Mouse (Mus musculus) liver, postnatal 0 days (tissue): ENCODE measurements around the gene Fbxo34. TPM values are rescaled to one million over a fixed set of nuclear protein-coding genes. Genes with fewer than 3 reads are reported as not detected.
"Not testable (repeated sequence)": the region's sequence is repeated elsewhere in the genome, so short reads cannot be mapped to it uniquely, and the experiment has no call there.

Source experiments
- ATAC-seq: fragments of 200-750 bp; cut with Nextera tagmentation; 2 replicates; pipeline ENCODE4 v1.8.0; 2017; ENCODE audit warnings: mild to moderate bottlenecking, moderate library complexity
- DNase-seq: peaks from one replicate; pipeline ENCODE4 v3.0.0-alpha.2; 2016
- H3K27ac ChIP-seq: fragments of 300-500 bp; sonication (generic); 2 replicates; pipeline ENCODE4 v1.5.1; 2014; ENCODE audit warnings: antibody characterized with exemption, moderate library complexity, mild to moderate bottlenecking, low read depth
- H3K27me3 ChIP-seq: fragments of 300-500 bp; sonication (generic); 2 replicates; pipeline ENCODE4 v1.6.1; 2014; ENCODE audit warnings: low read length, control low read depth, mixed read lengths; ENCODE audit not compliant: insufficient read depth
- H3K36me3 ChIP-seq: fragments of 300-500 bp; sonication (generic); replicated peaks from 2 replicates; pipeline ENCODE4 v1.6.1; 2014; ENCODE audit warnings: mild to moderate bottlenecking, control low read depth, low read length, moderate library complexity, mixed read lengths; ENCODE audit not compliant: insufficient read depth
- H3K4me1 ChIP-seq: fragments of 300-500 bp; sonication (generic); 2 replicates; pipeline ENCODE4 v1.6.1; 2014; ENCODE audit warnings: antibody characterized with exemption, mild to moderate bottlenecking, control low read depth; ENCODE audit not compliant: insufficient read depth
- H3K4me2 ChIP-seq: fragments of 300-500 bp; sonication (generic); 2 replicates; pipeline ENCODE4 v1.6.1; 2014; ENCODE audit warnings: low read depth, mild to moderate bottlenecking, low read length, moderate library complexity, mixed read lengths
- H3K4me3 ChIP-seq: fragments of 300-500 bp; sonication (generic); 2 replicates; pipeline ENCODE4 v1.5.1; 2014; ENCODE audit warnings: low read depth, low read length
- H3K9ac ChIP-seq: fragments of 300-500 bp; sonication (generic); replicated peaks from 2 replicates; pipeline ENCODE4 v1.6.1; 2014; ENCODE audit warnings: mild to moderate bottlenecking, moderate library complexity
- H3K9me3 ChIP-seq: fragments of 300-500 bp; sonication (generic); 2 replicates; pipeline ENCODE4 v1.6.1; 2016; ENCODE audit warnings: mild to moderate bottlenecking, control low read depth, low read length, mixed read lengths
- CTCF ChIP-seq: sonication (generic); IDR thresholded peaks from 2 replicates; pipeline ENCODE4 v1.5.1; 2016; ENCODE audit warnings: antibody characterized with exemption, low read depth
- EP300 ChIP-seq: IDR thresholded peaks from 2 replicates; pipeline ENCODE4 v1.6.1; 2016; ENCODE audit warnings: antibody characterized with exemption, low read depth, mild to moderate bottlenecking
- WGBS: fragments of 180-500 bp; shearing (Covaris S2); extraction: QIAGEN DNeasy Blood & Tissue Kit; methylation state at CpG from one replicate; pipeline ENCODE4 v1.1.7; 2014; ENCODE audit not compliant: insufficient replicate concordance; 5-methylcytosine and 5-hydroxymethylcytosine counted together
- polyA plus RNA-seq: library from polyadenylated mRNA; unstranded; fragments of >200 nt; fragmentation: Nextera tagmentation; extraction: Ambion mirVana; gene quantifications from 2 replicates; pipeline ENCODE4 v1.2.1, GENCODE M21; 2015

Gene Fbxo34
- polyA plus RNA-seq, 1 experiment from 2014 or later: 22.1 TPM

DNA sequence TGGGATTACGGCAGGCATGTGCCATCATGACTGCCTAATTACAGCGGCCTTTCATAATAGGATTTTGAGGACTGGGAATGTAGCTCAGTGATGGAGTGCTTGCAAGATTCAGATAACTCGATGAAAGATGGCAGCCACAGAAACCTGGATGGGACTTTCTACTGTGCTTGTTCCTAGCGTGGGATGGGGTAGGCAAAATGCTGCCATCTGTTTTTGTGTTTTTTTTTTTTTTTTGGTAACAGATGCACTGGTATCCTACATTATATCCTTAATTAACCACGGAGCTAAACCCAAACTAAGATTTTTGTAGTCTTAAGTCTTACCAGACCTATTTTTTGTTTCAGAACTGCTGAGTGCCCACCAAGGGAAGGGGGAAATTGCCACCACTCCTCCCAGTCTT lies 75.6 kb downstream of the Fbxo34 start:
- no peak overlapping the region for H3K9ac ChIP-seq
- no peak for ATAC-seq
- no peaks in the 10 kb centered on the region for H3K27me3 ChIP-seq
- peaks cover 26% of the 10 kb centered on the region for H3K36me3 ChIP-seq
- no peaks in the 10 kb centered on the region for H3K9me3 ChIP-seq
- TF ChIP-seq CTCF: no peak
- no peak for TF ChIP-seq EP300
- 0 out of 2 replicates have a peak overlapping the region, but pooled peaks have one; percentile 34 for H3K27ac ChIP-seq
- H3K4me1 ChIP-seq: peaks cover 53% of the 10 kb centered on the region
- WGBS: 87% methylated on average over 5 of the region's 5 CpGs
- DNase-seq: no peak
- no peak overlapping the region for H3K4me3 ChIP-seq
- no peak overlapping the region for H3K4me2 ChIP-seq

DNA sequence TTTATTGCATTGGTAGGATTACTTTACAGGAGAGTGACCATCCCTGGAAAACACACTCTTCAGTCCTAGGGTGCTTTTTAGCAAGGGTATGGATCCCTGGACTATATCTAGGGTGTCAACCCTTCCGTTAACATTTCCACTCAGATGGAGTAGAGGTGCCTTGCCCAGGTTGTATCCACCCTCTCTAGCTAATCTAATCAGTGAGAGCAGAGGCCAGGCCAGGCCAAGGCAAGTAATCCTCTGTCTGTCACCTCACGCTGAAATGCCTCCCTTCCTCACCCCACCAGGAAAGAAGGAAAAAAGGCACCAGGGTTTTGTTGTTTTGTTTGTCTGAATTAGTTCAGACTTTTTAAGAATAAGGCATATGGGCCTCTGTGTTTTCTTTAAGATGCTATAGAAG lies 77.6 kb downstream of the Fbxo34 start:
- TF ChIP-seq EP300: peak; percentile 87
- no peak for TF ChIP-seq CTCF
- Histone ChIP-seq H3K36me3 (peaks cover 31% of the 10 kb centered on the region), H3K4me3 (no peak overlapping the region), H3K27ac (peak overlapping the region; percentile 87), H3K27me3 (no peaks in the 10 kb centered on the region), H3K4me2 (peak overlapping the region; percentile 38), H3K9me3 (no peaks in the 10 kb centered on the region), H3K9ac (peak overlapping the region; percentile 21; the same call in 1 of the 2 replicates), H3K4me1 (peaks cover 41% of the 10 kb centered on the region)
- ATAC-seq: peak; percentile 89
- WGBS: 59% methylated on average over 2 of the region's 2 CpGs
- no peak for DNase-seq

DNA sequence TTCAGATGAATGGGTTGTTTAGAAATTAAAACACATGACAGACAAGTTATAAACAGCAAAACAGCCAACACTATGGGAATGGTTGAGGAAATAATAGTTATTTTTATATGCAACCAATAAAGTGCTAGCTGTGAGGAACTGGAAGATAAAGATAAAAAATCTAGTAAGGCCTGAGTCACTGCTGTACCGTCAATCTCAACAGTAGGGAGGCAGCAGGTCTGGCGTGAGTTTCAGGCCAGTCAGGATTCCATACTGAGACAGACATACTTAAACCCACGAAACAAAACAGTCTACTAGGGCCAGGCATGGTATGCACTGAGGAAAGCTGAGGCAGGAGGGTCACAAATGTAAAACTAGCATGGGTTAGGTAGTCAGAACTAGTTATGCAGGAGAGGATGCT lies 78.1 kb downstream of the Fbxo34 start:
- Histone ChIP-seq H3K4me1 (peaks cover 45% of the 10 kb centered on the region), H3K36me3 (peaks cover 31% of the 10 kb centered on the region), H3K27ac (peak overlapping the region; percentile 87), H3K4me2 (peak overlapping the region; percentile 38), H3K9ac (peak overlapping the region; percentile 22; the same call in 1 of the 2 replicates), H3K4me3 (no peak overlapping the region), H3K27me3 (no peaks in the 10 kb centered on the region), H3K9me3 (no peaks in the 10 kb centered on the region)
- DNase-seq (no peak), ATAC-seq (peak; percentile 51)
- TF ChIP-seq CTCF (no peak), EP300 (no peak)
- 61% methylated on average over 3 of the region's 3 CpGs for WGBS

DNA sequence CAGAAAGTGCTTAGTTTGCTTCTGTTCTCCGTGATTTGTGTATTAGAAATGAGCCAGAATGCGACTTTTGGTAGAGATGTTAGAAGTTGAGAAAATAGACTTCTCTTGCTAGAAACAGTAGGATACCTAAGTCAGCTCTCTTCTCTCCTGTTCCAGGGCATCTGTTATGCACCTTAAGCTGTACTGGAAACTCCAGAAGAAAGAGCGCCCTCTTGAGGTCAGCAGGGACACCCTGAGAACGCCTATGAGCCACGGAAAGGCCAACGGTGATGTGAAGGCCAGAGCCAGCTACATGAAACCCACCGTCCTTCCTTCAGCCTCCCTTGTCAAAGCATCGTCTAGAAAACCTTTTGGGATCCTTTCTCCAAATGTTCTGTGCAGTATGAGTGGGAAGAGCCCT lies 78.8 kb downstream of the Fbxo34 start:
- no peak overlapping the region for H3K9ac ChIP-seq
- H3K27ac ChIP-seq: peak overlapping the region; percentile 87; the same call in 1 of the 2 replicates
- H3K9me3 ChIP-seq: no peaks in the 10 kb centered on the region
- no peaks in the 10 kb centered on the region for H3K27me3 ChIP-seq
- H3K4me1 ChIP-seq: peaks cover 48% of the 10 kb centered on the region
- DNase-seq: peak; percentile 62
- H3K36me3 ChIP-seq: peaks cover 31% of the 10 kb centered on the region
- WGBS: 36% methylated on average over 8 of the region's 8 CpGs
- peak; percentile 15; the same call in 1 of the 2 replicates for TF ChIP-seq EP300
- peak; percentile 91 for TF ChIP-seq CTCF
- H3K4me2 ChIP-seq: no peak overlapping the region
- H3K4me3 ChIP-seq: no peak overlapping the region
- no peak for ATAC-seq

DNA sequence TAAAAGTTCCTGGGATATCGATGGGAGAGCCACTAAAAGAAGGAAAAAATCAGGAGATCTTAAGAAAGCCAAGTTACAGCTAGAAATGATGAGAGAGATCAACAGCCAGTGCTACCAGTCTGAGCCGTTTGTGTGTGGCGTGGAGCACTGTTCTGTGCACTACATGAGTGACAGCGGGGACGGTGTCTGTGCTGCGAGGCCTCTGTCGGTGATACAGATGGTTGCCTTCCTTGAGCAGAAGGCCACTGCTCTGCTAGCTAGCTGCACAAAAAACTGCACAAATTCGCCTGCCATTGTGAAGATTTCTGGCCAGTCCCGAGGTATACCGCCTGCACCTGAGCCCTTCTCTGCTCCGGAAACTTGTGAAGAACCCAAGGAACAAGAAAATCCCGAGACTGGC lies 79.4 kb downstream of the Fbxo34 start:
- not testable (repeated sequence) for ATAC-seq, H3K4me3 ChIP-seq, DNase-seq, H3K27me3 ChIP-seq, H3K4me2 ChIP-seq, H3K9ac ChIP-seq, H3K9me3 ChIP-seq, H3K27ac ChIP-seq
- H3K4me1 ChIP-seq: peaks cover 48% of the 10 kb centered on the region
- WGBS: 91% methylated on average over 10 of the region's 12 CpGs
- peaks cover 31% of the 10 kb centered on the region for H3K36me3 ChIP-seq

DNA sequence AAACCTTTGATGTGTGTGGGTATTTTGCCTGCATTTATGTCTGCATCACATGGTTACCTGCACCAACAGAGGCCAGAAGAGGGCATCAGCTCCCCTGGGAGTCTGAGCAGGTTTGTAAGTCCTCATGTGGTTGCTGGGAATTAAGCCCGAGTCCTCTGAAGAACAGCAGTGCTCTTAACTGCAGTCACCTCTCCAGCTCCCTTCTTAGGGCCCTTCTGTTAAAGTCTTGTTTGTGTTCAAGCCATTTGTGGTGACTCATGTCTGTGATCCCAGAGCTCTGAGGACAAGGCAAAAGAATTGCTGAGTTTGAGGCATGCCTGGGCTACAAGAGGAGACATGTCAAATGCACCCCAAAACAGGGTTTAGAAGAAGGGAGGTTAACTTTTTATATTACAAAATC lies 82.3 kb downstream of the Fbxo34 start:
- ATAC-seq: no peak
- Histone ChIP-seq H3K27me3 (no peaks in the 10 kb centered on the region), H3K4me1 (peaks cover 38% of the 10 kb centered on the region), H3K4me2 (no peak overlapping the region), H3K27ac (peak overlapping the region; percentile 96), H3K36me3 (peaks cover 13% of the 10 kb centered on the region), H3K4me3 (no peak overlapping the region), H3K9ac (peak overlapping the region; percentile 28; the same call in 1 of the 2 replicates), H3K9me3 (no peaks in the 10 kb centered on the region)
- TF ChIP-seq CTCF (peak; percentile 40), EP300 (no peak)
- no peak for DNase-seq
- 79% methylated on average over 1 of the region's 1 CpGs for WGBS
